Mouse (Mus musculus) bone marrow macrophage, adult 2 months (primary cell): ENCODE data around the gene Dnajc14. TPM values are rescaled to one million over a fixed set of nuclear protein-coding genes. Genes with fewer than 3 reads are reported as not detected.

ENCODE experiments used
- H3K27ac ChIP-seq: 2 replicates; pipeline ENCODE4 v1.5.1; 2012; ENCODE audit warnings: low read depth, low read length; ENCODE audit not compliant: insufficient read depth
- H3K4me1 ChIP-seq: 2 replicates; pipeline ENCODE4 v1.6.1; 2012; ENCODE audit warnings: low read length; ENCODE audit not compliant: control insufficient read depth, insufficient read depth
- H3K4me3 ChIP-seq: 2 replicates; pipeline ENCODE4 v1.5.1; 2012; ENCODE audit warnings: mild to moderate bottlenecking, low read length, moderate library complexity; ENCODE audit not compliant: insufficient read depth
- CTCF ChIP-seq: IDR thresholded peaks from 2 replicates; pipeline ENCODE4 v1.5.1; 2012; ENCODE audit warnings: low read depth, mild to moderate bottlenecking, low read length, moderate library complexity
- POLR2A ChIP-seq: IDR thresholded peaks from 2 replicates; pipeline ENCODE4 v1.6.1; 2012; ENCODE audit warnings: mild to moderate bottlenecking, low read depth, low read length, borderline replicate concordance
- polyA plus RNA-seq: library from polyadenylated mRNA; stranded (reverse); fragments of >200 nt; gene quantifications from 2 replicates; pipeline ENCODE4 v1.2.4, GENCODE M21; 2012; ENCODE audit not compliant: missing spikeins, insufficient read depth, insufficient read length

The Dnajc14 gene
- polyA plus RNA-seq, 1 experiment: 65.2 TPM

GRCm38 (mm10) chr10:128845516-128845915, 41.7 kb downstream of the Dnajc14 start:
- H3K27ac ChIP-seq: no peak overlapping the region
- H3K4me3 ChIP-seq: no peak overlapping the region
- H3K4me1 ChIP-seq: no peaks in the 10 kb centered on the region
- TF ChIP-seq POLR2A: no peak
- no peak for TF ChIP-seq CTCF

- Histone ChIP-seq H3K4me1 (no peaks in the 10 kb centered on the region), H3K27ac (no peak overlapping the region), H3K4me3 (no peak overlapping the region)
- no peak for TF ChIP-seq POLR2A
- no peak for TF ChIP-seq CTCF
These were observed 42.8 kb downstream of the Dnajc14 start for GRCm38 (mm10) chr10:128846664-128847063.

- Histone ChIP-seq H3K4me3 (no peak overlapping the region), H3K4me1 (no peaks in the 10 kb centered on the region), H3K27ac (no peak overlapping the region)
- no peak for TF ChIP-seq CTCF
- TF ChIP-seq POLR2A: no peak
These were observed 44.6 kb downstream of the Dnajc14 start for GRCm38 (mm10) chr10:128848426-128848825.

GRCm38 (mm10) chr10:128850339-128850738, 46.5 kb downstream of the Dnajc14 start:
- Histone ChIP-seq H3K4me1 (no peaks in the 10 kb centered on the region), H3K4me3 (no peak overlapping the region), H3K27ac (no peak overlapping the region)
- TF ChIP-seq CTCF: no peak
- no peak for TF ChIP-seq POLR2A

- TF ChIP-seq POLR2A (no peak), CTCF (no peak)
- Histone ChIP-seq H3K27ac (no peak overlapping the region), H3K4me3 (no peak overlapping the region), H3K4me1 (peaks cover 2% of the 10 kb centered on the region)
These were observed 57.3 kb downstream of the Dnajc14 start for GRCm38 (mm10) chr10:128861176-128861575.

GRCm38 (mm10) chr10:128866042-128866441, 62.2 kb downstream of the Dnajc14 start:
- Histone ChIP-seq H3K4me3 (no peak overlapping the region), H3K4me1 (peaks cover 3% of the 10 kb centered on the region), H3K27ac (no peak overlapping the region)
- no peak for TF ChIP-seq POLR2A

GRCm38 (mm10) chr10:128866518-128866917, 62.7 kb downstream of the Dnajc14 start:
- Histone ChIP-seq H3K27ac (no peak overlapping the region), H3K4me1 (peaks cover 4% of the 10 kb centered on the region; the same call in 1 of the 2 replicates), H3K4me3 (no peak overlapping the region)
- TF ChIP-seq CTCF (no peak), POLR2A (no peak)

Other genes with a start within 250 kb of the Dnajc14 start
- 70.1 and 76.0 TPM in 2 replicates for gene Pa2g4, start 238.1 kb upstream of the Dnajc14 start, polyA plus RNA-seq
- 2.2 and 2.6 TPM in 2 replicates for gene Erbb3, start 214.4 kb upstream of the Dnajc14 start, polyA plus RNA-seq
- gene Rps26, start 177.3 kb upstream of the Dnajc14 start, polyA plus RNA-seq: 886 and 996 TPM in 2 replicates
- gene Ikzf4, start 158.1 kb upstream of the Dnajc14 start, polyA plus RNA-seq: not detected in 2 replicates
- gene Suox, start 130.0 kb upstream of the Dnajc14 start, polyA plus RNA-seq: 6.3 and 7.2 TPM in 2 replicates
- gene Rab5b, start 107.8 kb upstream of the Dnajc14 start, polyA plus RNA-seq: 123 and 131 TPM in 2 replicates
- 0.37 and 0.67 TPM in 2 replicates for gene Pmel, start 99.9 kb upstream of the Dnajc14 start, polyA plus RNA-seq
- 47.0 and 53.0 TPM in 2 replicates for gene Cdk2, start 99.0 kb upstream of the Dnajc14 start, polyA plus RNA-seq
- gene Dgka, start 59.2 kb upstream of the Dnajc14 start, polyA plus RNA-seq: 26.1 and 29.6 TPM in 2 replicates
- gene Pym1, start 56.2 kb upstream of the Dnajc14 start, polyA plus RNA-seq: 26.1 and 33.8 TPM in 2 replicates
- 26.8 and 28.3 TPM in 2 replicates for gene Mmp19, start 13.2 kb upstream of the Dnajc14 start, polyA plus RNA-seq
- 14.3 and 18.0 TPM in 2 replicates for gene Tmem198b, start 308 bp downstream of the Dnajc14 start, polyA plus RNA-seq
- gene Sarnp, start 13.3 kb downstream of the Dnajc14 start, polyA plus RNA-seq: 62.2 and 81.9 TPM in 2 replicates
- gene Ormdl2, start 17.6 kb downstream of the Dnajc14 start, polyA plus RNA-seq: 78.1 and 83.5 TPM in 2 replicates
- gene Gdf11, start 87.7 kb downstream of the Dnajc14 start, polyA plus RNA-seq: not detected in 2 replicates
- gene Cd63, start 96.9 kb downstream of the Dnajc14 start, polyA plus RNA-seq: 751 and 791 TPM in 2 replicates
- gene Rdh5, start 118.8 kb downstream of the Dnajc14 start, polyA plus RNA-seq: 4.6 and 7.5 TPM in 2 replicates
- 125 TPM in 2 replicates for gene Bloc1s1, start 120.0 kb downstream of the Dnajc14 start, polyA plus RNA-seq
- 0.17 TPM in 1 of 2 replicates, not detected in the other for gene Itga7, start 129.8 kb downstream of the Dnajc14 start, polyA plus RNA-seq
- gene Mettl7b, start 156.9 kb downstream of the Dnajc14 start, polyA plus RNA-seq: not detected in 2 replicates
- not detected in 2 replicates for gene Olfr9, start 185.4 kb downstream of the Dnajc14 start, polyA plus RNA-seq
- gene Olfr763, start 206.7 kb downstream of the Dnajc14 start, polyA plus RNA-seq: not detected in 2 replicates
- not detected in 2 replicates for gene Olfr764-ps1, start 235.8 kb downstream of the Dnajc14 start, polyA plus RNA-seq
- gene Olfr765, start 245.9 kb downstream of the Dnajc14 start, polyA plus RNA-seq: not detected in 2 replicates